Mouse (Mus musculus) liver, embryonic 15.5 days (tissue): ENCODE data around the gene Sgca. TPM values are rescaled to one million over a fixed set of nuclear protein-coding genes. Genes with fewer than 3 reads are reported as not detected.
A peak's percentile ranks its signal among the peaks of the same experiment; 100 is the strongest.

Experiments
- ATAC-seq: fragments of 200-750 bp; cut with Nextera tagmentation; 2 replicates; pipeline ENCODE4 v1.8.0; 2017; ENCODE audit warnings: moderate number of reproducible peaks, mild to moderate bottlenecking, moderate library complexity; ENCODE audit not compliant: insufficient read depth
- H3K27ac ChIP-seq: fragments of 300-500 bp; sonication (generic); replicated peaks from 2 replicates; pipeline ENCODE4 v1.5.1; 2015; ENCODE audit warnings: mild to moderate bottlenecking, inconsistent platforms
- H3K27me3 ChIP-seq: fragments of 300-500 bp; sonication (generic); 2 replicates; pipeline ENCODE4 v1.6.1; 2015; ENCODE audit warnings: mild to moderate bottlenecking, inconsistent platforms
- H3K36me3 ChIP-seq: fragments of 300-500 bp; sonication (generic); replicated peaks from 2 replicates; pipeline ENCODE4 v1.6.1; 2015; ENCODE audit warnings: moderate library complexity, mild to moderate bottlenecking, inconsistent platforms
- H3K4me1 ChIP-seq: fragments of 300-500 bp; sonication (generic); replicated peaks from 2 replicates; pipeline ENCODE4 v1.6.1; 2015; ENCODE audit warnings: inconsistent platforms
- H3K4me2 ChIP-seq: fragments of 300-500 bp; sonication (generic); 2 replicates; pipeline ENCODE4 v1.6.1; 2015; ENCODE audit warnings: moderate library complexity, mild to moderate bottlenecking, inconsistent platforms
- H3K4me3 ChIP-seq: fragments of 300-500 bp; sonication (generic); replicated peaks from 2 replicates; pipeline ENCODE4 v1.5.1; 2015; ENCODE audit warnings: mild to moderate bottlenecking, inconsistent platforms
- H3K9ac ChIP-seq: fragments of 300-500 bp; sonication (generic); 2 replicates; pipeline ENCODE4 v1.6.1; 2015; ENCODE audit warnings: moderate library complexity, mild to moderate bottlenecking, inconsistent platforms
- H3K9me3 ChIP-seq: fragments of 300-500 bp; sonication (generic); replicated peaks from 2 replicates; pipeline ENCODE4 v1.6.1; 2016; ENCODE audit warnings: inconsistent platforms
- WGBS: fragments of 180-500 bp; shearing (Covaris S2); methylation state at CpG from one replicate; pipeline ENCODE4 v1.1.7; 2015; ENCODE audit warnings: mixed read lengths; ENCODE audit not compliant: insufficient replicate concordance; 5-methylcytosine and 5-hydroxymethylcytosine counted together
- polyA plus RNA-seq: library from polyadenylated mRNA; unstranded; fragments of >200 nt; fragmentation: Nextera tagmentation; extraction: Ambion mirVana; gene quantifications from 2 replicates; pipeline ENCODE4 v1.2.1, GENCODE M21; 2015

Sgca gene
- polyA plus RNA-seq, 1 experiment from 2014 or later = 1.1 TPM

- no peaks in the 10 kb centered on the region for H3K9me3 ChIP-seq
- no peak overlapping the region for H3K4me3 ChIP-seq
- no peaks in the 10 kb centered on the region for H3K27me3 ChIP-seq
- 85% methylated on average over 21 of the region's 21 CpGs for WGBS
- H3K9ac ChIP-seq = no peak overlapping the region
- H3K27ac ChIP-seq = peak overlapping the region; percentile 30
- H3K4me1 ChIP-seq = peaks cover 95% of the 10 kb centered on the region
- ATAC-seq = no peak
- H3K4me2 ChIP-seq = no peak overlapping the region
- peaks cover 88% of the 10 kb centered on the region for H3K36me3 ChIP-seq
Observed at GRCm38 (mm10) chr11:95001584-95002347, 25.6 kb upstream of the Sgca start.

GRCm38 (mm10) chr11:95001058-95001457, 24.9 kb upstream of the Sgca start:
- H3K4me1 ChIP-seq = peaks cover 95% of the 10 kb centered on the region
- H3K9ac ChIP-seq = peak overlapping the region; percentile 18; the same call in 1 of the 2 replicates
- peaks cover 95% of the 10 kb centered on the region for H3K36me3 ChIP-seq
- peak overlapping the region; percentile 68 for H3K27ac ChIP-seq
- peak overlapping the region; percentile 97 for H3K4me2 ChIP-seq
- no peaks in the 10 kb centered on the region for H3K27me3 ChIP-seq
- peak; percentile 20; the same call in 1 of the 2 replicates for ATAC-seq
- WGBS = 3% methylated on average over 8 of the region's 8 CpGs
- H3K9me3 ChIP-seq = no peaks in the 10 kb centered on the region
- no peak overlapping the region for H3K4me3 ChIP-seq

GRCm38 (mm10) chr11:95000548-95000947, 24.4 kb upstream of the Sgca start:
- H3K4me2 ChIP-seq = peak overlapping the region; percentile 97

GRCm38 (mm10) chr11:95000128-95000527, 24.0 kb upstream of the Sgca start:
- no peaks in the 10 kb centered on the region for H3K27me3 ChIP-seq
- WGBS = 67% methylated on average over 8 of the region's 8 CpGs
- peak overlapping the region; percentile 97 for H3K4me2 ChIP-seq
- H3K9me3 ChIP-seq = no peaks in the 10 kb centered on the region
- H3K9ac ChIP-seq = peak overlapping the region; percentile 18; the same call in 1 of the 2 replicates
- peak overlapping the region; percentile 68 for H3K27ac ChIP-seq
- no peak for ATAC-seq
- H3K4me3 ChIP-seq = no peak overlapping the region
- peaks cover 95% of the 10 kb centered on the region for H3K4me1 ChIP-seq
- H3K36me3 ChIP-seq = peaks cover 86% of the 10 kb centered on the region

More at GRCm38 (mm10) chr11:95000548-95000947, 24.4 kb upstream of the Sgca start:
- H3K36me3 ChIP-seq = peaks cover 90% of the 10 kb centered on the region
- H3K4me3 ChIP-seq = no peak overlapping the region
- H3K9me3 ChIP-seq = no peaks in the 10 kb centered on the region
- peak overlapping the region; percentile 18; the same call in 1 of the 2 replicates for H3K9ac ChIP-seq
- no peak for ATAC-seq
- peak overlapping the region; percentile 68 for H3K27ac ChIP-seq
- H3K27me3 ChIP-seq = no peaks in the 10 kb centered on the region
- peaks cover 95% of the 10 kb centered on the region for H3K4me1 ChIP-seq
- 14% methylated on average over 4 of the region's 4 CpGs for WGBS

GRCm38 (mm10) chr11:94998041-94998531, 22.0 kb upstream of the Sgca start:
- no peaks in the 10 kb centered on the region for H3K9me3 ChIP-seq
- peak overlapping the region; percentile 56 for H3K4me3 ChIP-seq
- H3K9ac ChIP-seq = peak overlapping the region; percentile 61
- peaks cover 100% of the 10 kb centered on the region for H3K4me1 ChIP-seq
- ATAC-seq = peak; percentile 60
- peak overlapping the region; percentile 97 for H3K4me2 ChIP-seq
- peaks cover 66% of the 10 kb centered on the region for H3K36me3 ChIP-seq
- WGBS = 41% methylated on average over 16 of the region's 16 CpGs
- H3K27ac ChIP-seq = peak overlapping the region; percentile 90
- H3K27me3 ChIP-seq = no peaks in the 10 kb centered on the region

GRCm38 (mm10) chr11:94997596-94997995, 21.5 kb upstream of the Sgca start:
- H3K9ac ChIP-seq = peak overlapping the region; percentile 61
- peak overlapping the region; percentile 56 for H3K4me3 ChIP-seq
- H3K36me3 ChIP-seq = peaks cover 62% of the 10 kb centered on the region
- peaks cover 100% of the 10 kb centered on the region for H3K4me1 ChIP-seq
- peak overlapping the region; percentile 90 for H3K27ac ChIP-seq
- WGBS = 10% methylated on average over 5 of the region's 5 CpGs
- no peaks in the 10 kb centered on the region for H3K27me3 ChIP-seq
- H3K9me3 ChIP-seq = no peaks in the 10 kb centered on the region
- peak overlapping the region; percentile 97 for H3K4me2 ChIP-seq
- peak; percentile 93 for ATAC-seq

GRCm38 (mm10) chr11:94996984-94997383, 20.9 kb upstream of the Sgca start:
- no peak for ATAC-seq
- no peaks in the 10 kb centered on the region for H3K27me3 ChIP-seq
- peak overlapping the region; percentile 56; the same call in 1 of the 2 replicates for H3K4me3 ChIP-seq
- 55% methylated on average over 6 of the region's 6 CpGs for whole genome bisulfite sequencing
- H3K4me2 ChIP-seq = peak overlapping the region; percentile 97
- peak overlapping the region; percentile 61; the same call in 1 of the 2 replicates for H3K9ac ChIP-seq
- H3K27ac ChIP-seq = peak overlapping the region; percentile 90
- H3K4me1 ChIP-seq = peaks cover 100% of the 10 kb centered on the region
- no peaks in the 10 kb centered on the region for H3K9me3 ChIP-seq
- peaks cover 55% of the 10 kb centered on the region for H3K36me3 ChIP-seq

GRCm38 (mm10) chr11:94996101-94996500, 20.0 kb upstream of the Sgca start:
- no peaks in the 10 kb centered on the region for H3K27me3 ChIP-seq
- peak overlapping the region; percentile 90 for H3K27ac ChIP-seq
- H3K4me2 ChIP-seq = peak overlapping the region; percentile 97
- ATAC-seq = no peak
- peak overlapping the region; percentile 89; the same call in 1 of the 2 replicates for H3K4me3 ChIP-seq
- H3K9me3 ChIP-seq = no peaks in the 10 kb centered on the region
- peaks cover 48% of the 10 kb centered on the region for H3K36me3 ChIP-seq
- peaks cover 99% of the 10 kb centered on the region for H3K4me1 ChIP-seq
- H3K9ac ChIP-seq = peak overlapping the region; percentile 94; the same call in 1 of the 2 replicates
- WGBS = 77% methylated on average over 8 of the region's 8 CpGs

GRCm38 (mm10) chr11:94994947-94995772, 19.0 kb upstream of the Sgca start:
- no peaks in the 10 kb centered on the region for H3K9me3 ChIP-seq
- ATAC-seq = no peak
- 45% methylated on average over 11 of the region's 11 CpGs for WGBS
- peak overlapping the region; percentile 90 for H3K27ac ChIP-seq
- H3K4me3 ChIP-seq = peak overlapping the region; percentile 89
- peak overlapping the region; percentile 94 for H3K9ac ChIP-seq
- no peaks in the 10 kb centered on the region for H3K27me3 ChIP-seq
- peak overlapping the region; percentile 97 for H3K4me2 ChIP-seq
- peaks cover 39% of the 10 kb centered on the region for H3K36me3 ChIP-seq
- peaks cover 95% of the 10 kb centered on the region for H3K4me1 ChIP-seq

GRCm38 (mm10) chr11:94994208-94994814, 18.2 kb upstream of the Sgca start:
- Histone ChIP-seq H3K27ac (peak overlapping the region; percentile 90), H3K4me1 (peaks cover 95% of the 10 kb centered on the region), H3K9me3 (no peaks in the 10 kb centered on the region), H3K27me3 (no peaks in the 10 kb centered on the region), H3K9ac (peak overlapping the region; percentile 94), H3K4me3 (peak overlapping the region; percentile 89), H3K36me3 (peaks cover 31% of the 10 kb centered on the region), H3K4me2 (peak overlapping the region; percentile 97)
- 19% methylated on average over 10 of the region's 10 CpGs for WGBS
- no peak for ATAC-seq
